Mouse (Mus musculus): ENCODE data around the gene Srrt. TPM values are rescaled to one million over a fixed set of nuclear protein-coding genes. Genes with fewer than 3 reads are reported as not detected.

The Srrt gene
- total and polyA plus RNA-seq, 3 experiments, result 291 to 454 TPM; not detected in 1

GRCm38 (mm10) chr5:137293839-137294743 is 13.4 kb downstream of the Srrt start, which contains the start of gene Ufsp1:
Gene Ufsp1, plus strand, starts transcription at chr5:137294629.
- Histone ChIP-seq H3K27me3 (ENCODE audit: control insufficient read depth in 1 of 2, insufficient read depth in 2 of 2, low read length in 2 of 2) (no peaks in the 10 kb centered on the region), H3K4me1 (ENCODE audit: control insufficient read depth in 1 of 2, insufficient read depth in 2 of 2, low read length in 2 of 2) (peaks cover 7 to 27% of the 10 kb centered on the region in 2 experiments), H3K4me3 (ENCODE audit: control insufficient read depth in 1 of 2, insufficient read depth in 1 of 2, low read depth in 2 of 2, low read length in 2 of 2) (peak within 1 kb of the TSS; percentile 66 to 80), H3K36me3 (ENCODE audit: control insufficient read depth in 1 of 2, insufficient read depth in 2 of 2, low read length in 2 of 2) (peaks cover 21 to 26% of the 10 kb centered on the region in 2 experiments), H3K79me2 (ENCODE audit: control insufficient read depth, insufficient read depth, low read length, poor library complexity) (peaks cover 6% of the 10 kb centered on the region), H3K9me3 (replicated peaks; ENCODE audit: insufficient read depth, low read length) (no peaks in the 10 kb centered on the region), H3K9ac (ENCODE audit: control insufficient read depth, low read depth, low read length, poor library complexity, severe bottlenecking) (peak within 1 kb of the TSS; percentile 98), H3K27ac (ENCODE audit: control insufficient read depth, low read depth, low read length) (peak within 1 kb of the TSS; percentile 99)
- DNase-seq (ENCODE audit: low read depth, low spot score), result peak; percentile 97
- TF ChIP-seq MXI1 (IDR thresholded peaks at IDR 0.05; ENCODE audit: low read depth, low read length), result peak; percentile 63
- TF ChIP-seq RCOR1 (IDR thresholded peaks at IDR 0.05; ENCODE audit: low read depth, low read length), result no peak
- TF ChIP-seq RAD21 (IDR thresholded peaks at IDR 0.05; ENCODE audit: low read depth, low read length), result no peak
- no peak for TF ChIP-seq GABPA (IDR thresholded peaks at IDR 0.05; ENCODE audit: low read depth, low read length)
- peak; percentile 83 to 85 for TF ChIP-seq POLR2A (IDR thresholded peaks at IDR 0.05; ENCODE audit: control insufficient read depth in 1 of 2, insufficient read depth in 1 of 2, low read depth in 1 of 2, low read length in 2 of 2, poor library complexity in 1 of 2)
- no peak for TF ChIP-seq UBTF (IDR thresholded peaks at IDR 0.05; ENCODE audit: borderline replicate concordance, insufficient read depth, low read depth, low read length)
- no peak for TF ChIP-seq USF2 (IDR thresholded peaks at IDR 0.05; ENCODE audit: borderline replicate concordance in 1 of 2, insufficient read depth in 1 of 2, low read depth in 1 of 2, low read length in 2 of 2)
- no peak for TF ChIP-seq MEF2A (IDR thresholded peaks at IDR 0.05; ENCODE audit: extremely low read depth, insufficient replicate concordance, low read depth, low read length, poor library complexity, severe bottlenecking)
- peak; percentile 63; the same call in 1 of the 2 replicates for TF ChIP-seq ZMIZ1 (IDR thresholded peaks at IDR 0.05; ENCODE audit: low read depth, low read length)
- peak; percentile 79; the same call in 1 of the 2 replicates for TF ChIP-seq MAZ (IDR thresholded peaks at IDR 0.05; ENCODE audit: low read depth, low read length)
- peak; percentile 39; the same call in 1 of the 2 replicates for TF ChIP-seq ETS1 (IDR thresholded peaks at IDR 0.05; ENCODE audit: low read depth, low read length)
- TF ChIP-seq MYC (IDR thresholded peaks at IDR 0.05; ENCODE audit: low read depth, low read length), result peak; percentile 87; the same call in 1 of the 2 replicates
- no peak for TF ChIP-seq TAL1 (IDR thresholded peaks at IDR 0.05; ENCODE audit: low read length)
- TF ChIP-seq NELFE (IDR thresholded peaks at IDR 0.05; ENCODE audit: low read depth, low read length), result peak; percentile 86
- peak; percentile 97 for TF ChIP-seq CHD1 (IDR thresholded peaks at IDR 0.05; ENCODE audit: low read depth, low read length)
- TF ChIP-seq E2F4 (IDR thresholded peaks at IDR 0.05; ENCODE audit: borderline replicate concordance, low read depth, low read length), result peak; percentile 67; the same call in 1 of the 2 replicates
- TF ChIP-seq MYB (IDR thresholded peaks at IDR 0.05; ENCODE audit: low read depth, low read length), result no peak
- TF ChIP-seq EP300 (IDR thresholded peaks at IDR 0.05; ENCODE audit: low read depth in 1 of 2, low read length in 2 of 2), result peak; percentile 2 to 26; a peak in 3 of 4 replicates
- TF ChIP-seq ELF1 (IDR thresholded peaks at IDR 0.05; ENCODE audit: low read depth, low read length), result peak; percentile 65
- no peak for TF ChIP-seq CHD2 (IDR thresholded peaks at IDR 0.05; ENCODE audit: low read length)
- peak; percentile 87 for TF ChIP-seq HCFC1 (IDR thresholded peaks at IDR 0.05; ENCODE audit: low read depth, low read length)
- TF ChIP-seq POLR2AphosphoS2 (IDR thresholded peaks at IDR 0.05; ENCODE audit: low read length), result peak; percentile 98
- peak; percentile 62 for TF ChIP-seq TCF12 (IDR thresholded peaks at IDR 0.05; ENCODE audit: low read depth, low read length)
- TF ChIP-seq NRF1 (IDR thresholded peaks at IDR 0.05; ENCODE audit: insufficient read depth, low read depth, low read length, poor library complexity, severe bottlenecking), result peak; percentile 91
- TF ChIP-seq CTCF (IDR thresholded peaks at IDR 0.05 in 2 of 3, conservative IDR thresholded peaks at IDR 0.05 in 1 of 3; ENCODE audit: control insufficient read depth in 1 of 3, insufficient read depth in 1 of 3, low read depth in 2 of 3, low read length in 3 of 3, poor library complexity in 1 of 3, severe bottlenecking in 1 of 3), result no peak
- no peak for TF ChIP-seq JUND (IDR thresholded peaks at IDR 0.05; ENCODE audit: low read depth, low read length)
- no peak; the same call in 1 of the 2 replicates for TF ChIP-seq KAT2A (conservative IDR thresholded peaks at IDR 0.05; ENCODE audit: low read depth, low read length)
- TF ChIP-seq BHLHE40 (IDR thresholded peaks at IDR 0.05; ENCODE audit: borderline replicate concordance, low read depth, low read length), result peak; percentile 30; the same call in 1 of the 2 replicates
- TF ChIP-seq GATA1 (IDR thresholded peaks at IDR 0.05; ENCODE audit: low read depth, low read length), result peak; percentile 82
- TF ChIP-seq POLR2AphosphoS5 (IDR thresholded peaks at IDR 0.05; ENCODE audit: borderline replicate concordance, low read depth, low read length), result no peak
- no peak for TF ChIP-seq ZKSCAN1 (IDR thresholded peaks at IDR 0.05; ENCODE audit: low read depth, low read length)
- no peak for TF ChIP-seq ZNF384 (IDR thresholded peaks at IDR 0.05; ENCODE audit: low read depth, low read length)
- no peak for TF ChIP-seq MAFK (IDR thresholded peaks at IDR 0.05; ENCODE audit: borderline replicate concordance, low read depth, low read length)
- peak; percentile 88 for TF ChIP-seq MAX (IDR thresholded peaks at IDR 0.05; ENCODE audit: low read length)

Data from MEL (cell line).